Mouse (Mus musculus) neural tube, embryonic 11.5 days (tissue): ENCODE results near the gene Foxp3. TPM values are rescaled to one million over a fixed set of nuclear protein-coding genes. Genes with fewer than 3 reads are reported as not detected.
A peak's percentile ranks its signal among the peaks of the same experiment; 100 is the strongest.

Source experiments
- ATAC-seq: fragments of 200-750 bp; cut with Nextera tagmentation; 2 replicates; pipeline ENCODE4 v1.8.0; 2017; ENCODE audit warnings: moderate number of reproducible peaks, mild to moderate bottlenecking, moderate TSS enrichment, moderate library complexity; ENCODE audit not compliant: insufficient read depth, low FRiP score, low TSS enrichment
- DNase-seq: peaks from one replicate; pipeline ENCODE4 v3.0.0-alpha.2; 2015; ENCODE audit warnings: low spot score
- H3K27ac ChIP-seq: fragments of 300-500 bp; sonication (generic); 2 replicates; pipeline ENCODE4 v1.5.1; 2014; ENCODE audit warnings: low read depth, mild to moderate bottlenecking, low read length
- H3K27me3 ChIP-seq: fragments of 300-500 bp; sonication (generic); 2 replicates; pipeline ENCODE4 v1.6.1; 2014; ENCODE audit warnings: mild to moderate bottlenecking, low read length, mixed read lengths; ENCODE audit not compliant: control insufficient read depth, insufficient read depth
- H3K36me3 ChIP-seq: fragments of 300-500 bp; sonication (generic); 2 replicates; pipeline ENCODE4 v1.6.1; 2014; ENCODE audit warnings: mild to moderate bottlenecking, low read length, moderate library complexity, mixed read lengths; ENCODE audit not compliant: control insufficient read depth, insufficient read depth
- H3K4me1 ChIP-seq: fragments of 300-500 bp; sonication (generic); 2 replicates; pipeline ENCODE4 v1.6.1; 2014; ENCODE audit warnings: low read length, mixed read lengths; ENCODE audit not compliant: control insufficient read depth, insufficient read depth
- H3K4me2 ChIP-seq: fragments of 300-500 bp; sonication (generic); 2 replicates; pipeline ENCODE4 v1.6.1; 2014; ENCODE audit warnings: low read depth, mild to moderate bottlenecking, moderate library complexity
- H3K4me3 ChIP-seq: fragments of 300-500 bp; sonication (generic); 2 replicates; pipeline ENCODE4 v1.5.1; 2014; ENCODE audit warnings: low read depth, low read length
- H3K9ac ChIP-seq: fragments of 300-500 bp; sonication (generic); 2 replicates; pipeline ENCODE4 v1.6.1; 2014; ENCODE audit warnings: mild to moderate bottlenecking, low read length
- H3K9me3 ChIP-seq: fragments of 300-500 bp; sonication (generic); 2 replicates; pipeline ENCODE4 v1.6.1; 2016; ENCODE audit warnings: low read length; ENCODE audit not compliant: control insufficient read depth
- WGBS: fragments of 180-500 bp; shearing (Covaris S2); extraction: QIAGEN DNeasy Blood & Tissue Kit; methylation state at CpG from one replicate; pipeline ENCODE4 v1.1.7; 2014; 5-methylcytosine and 5-hydroxymethylcytosine counted together
- polyA plus RNA-seq: library from polyadenylated mRNA; unstranded; fragments of >200 nt; fragmentation: Nextera tagmentation; extraction: Ambion mirVana; gene quantifications from 2 replicates; pipeline ENCODE4 v1.2.1, GENCODE M21; 2014

Gene Foxp3
- polyA plus RNA-seq, 1 experiment from 2014 or later, result not detected

DNA sequence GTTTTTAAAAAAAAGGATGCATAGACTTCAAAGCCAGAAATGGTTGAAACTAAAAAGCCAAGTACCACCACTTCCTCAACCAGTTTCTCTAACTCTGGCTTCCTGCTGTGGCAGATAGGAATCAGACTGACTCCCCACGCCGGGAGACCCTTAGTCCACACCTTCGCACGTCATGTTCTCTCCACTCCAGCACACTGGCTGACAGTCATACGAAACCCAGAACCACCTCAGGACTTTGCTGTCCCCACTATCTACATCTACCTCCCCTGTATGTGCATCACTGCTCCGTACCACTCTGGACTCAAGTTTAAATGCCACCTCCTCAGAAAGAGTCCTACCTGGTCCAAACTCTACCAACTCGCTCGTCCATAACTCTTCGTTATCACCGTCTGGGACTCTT lies 978 bp upstream of the Foxp3 start:
- H3K4me3 ChIP-seq, result no peak overlapping the region
- no peaks in the 10 kb centered on the region for H3K9me3 ChIP-seq
- ATAC-seq (no peak), DNase-seq (peak; percentile 11)
- no peak overlapping the region for H3K27ac ChIP-seq
- no peaks in the 10 kb centered on the region for H3K36me3 ChIP-seq
- no peak overlapping the region for H3K9ac ChIP-seq
- H3K4me1 ChIP-seq, result 0 out of 2 replicates have a peak, but pooled peaks cover 5% of the 10 kb centered on the region
- no peaks in the 10 kb centered on the region for H3K27me3 ChIP-seq
- H3K4me2 ChIP-seq, result no peak overlapping the region
- 89% methylated on average over 10 of the region's 10 CpGs for WGBS

DNA sequence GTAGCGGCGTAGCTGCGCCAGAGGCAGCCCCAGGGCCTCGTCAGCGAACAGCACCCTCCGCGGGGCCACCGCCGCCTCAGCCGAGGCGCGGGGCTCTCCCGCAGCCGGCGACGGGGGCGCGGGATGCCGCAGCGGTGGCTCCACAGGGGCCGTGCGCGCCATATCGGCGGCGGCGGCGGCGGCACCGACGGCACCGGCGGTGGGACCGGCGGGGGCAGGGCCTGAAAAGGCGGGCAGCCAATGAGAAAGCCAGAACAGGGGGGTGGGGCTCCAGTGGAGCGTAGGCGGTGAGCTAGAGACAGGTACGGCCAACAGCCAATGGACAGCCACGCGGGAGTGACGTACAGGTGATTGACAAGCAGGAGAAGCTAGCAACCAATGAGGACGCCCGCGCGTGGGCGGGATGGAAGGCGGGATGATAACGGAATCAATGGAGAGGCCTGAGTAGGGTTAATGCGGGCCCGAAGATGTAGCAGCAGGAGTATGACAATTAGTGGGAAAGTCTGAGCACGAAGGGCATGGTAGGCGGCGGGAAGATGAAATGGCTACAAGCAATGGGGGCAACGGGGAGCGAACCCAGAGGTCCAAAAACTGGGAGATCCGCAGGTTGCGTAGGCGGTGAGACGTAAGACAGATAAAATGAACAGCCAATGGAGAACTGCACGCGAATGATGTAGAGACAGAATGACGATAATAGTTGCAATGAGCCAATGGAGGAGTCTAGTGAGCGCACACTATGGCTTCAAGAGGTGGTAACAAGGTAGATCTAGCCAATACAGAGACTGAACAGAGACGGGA lies 842 bp downstream of the Foxp3 start, which contains the start of gene Ppp1r3f:
Gene Ppp1r3f (minus strand): TSS at position 197 of the 798 bp plus-strand sequence.
- DNase-seq (peak; percentile 89), ATAC-seq (peak; percentile 99)
- WGBS, result 17% methylated on average over 56 of the region's 65 CpGs

DNA sequence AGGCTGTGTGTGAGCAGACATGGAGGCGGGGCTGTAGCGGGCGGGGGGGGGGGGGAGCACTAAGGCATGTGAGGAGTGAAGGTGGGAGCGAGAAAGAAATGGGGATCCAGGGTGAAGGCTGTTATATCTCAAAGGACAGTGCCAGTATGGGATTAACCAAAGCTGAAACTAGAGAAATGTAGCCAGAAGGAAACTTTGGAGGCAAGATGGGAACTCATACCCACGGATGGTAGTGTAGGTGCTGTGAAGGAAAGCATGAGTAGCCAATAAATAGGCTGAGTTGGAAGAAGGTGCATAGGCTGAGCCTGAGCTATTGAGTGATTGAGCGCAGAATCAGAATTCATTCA lies 1.4 kb downstream of the Foxp3 start:
- Histone ChIP-seq H3K4me1 (0 out of 2 replicates have a peak, but pooled peaks cover 5% of the 10 kb centered on the region), H3K9me3 (no peaks in the 10 kb centered on the region), H3K4me3 (peak overlapping the region; percentile 54), H3K4me2 (peak overlapping the region; percentile 44), H3K27ac (no peak overlapping the region), H3K9ac (no peak overlapping the region), H3K36me3 (no peaks in the 10 kb centered on the region), H3K27me3 (no peaks in the 10 kb centered on the region)
- WGBS, result 26% methylated on average over 5 of the region's 6 CpGs
- ATAC-seq (no peak), DNase-seq (no peak)

More for the DNA sequence above, 842 bp downstream of the Foxp3 start, which contains the start of gene Ppp1r3f:
- H3K4me2 ChIP-seq, result peak within 1 kb of the TSS; percentile 54
- H3K9me3 ChIP-seq, result no peaks in the 10 kb centered on the region
- peak within 1 kb of the TSS; percentile 78 for H3K27ac ChIP-seq
- H3K9ac ChIP-seq, result peak within 1 kb of the TSS; percentile 75
- peak within 1 kb of the TSS; percentile 54 for H3K4me3 ChIP-seq
- H3K36me3 ChIP-seq, result no peaks in the 10 kb centered on the region
- H3K4me1 ChIP-seq, result 0 out of 2 replicates have a peak, but pooled peaks cover 5% of the 10 kb centered on the region
- no peaks in the 10 kb centered on the region for H3K27me3 ChIP-seq

DNA sequence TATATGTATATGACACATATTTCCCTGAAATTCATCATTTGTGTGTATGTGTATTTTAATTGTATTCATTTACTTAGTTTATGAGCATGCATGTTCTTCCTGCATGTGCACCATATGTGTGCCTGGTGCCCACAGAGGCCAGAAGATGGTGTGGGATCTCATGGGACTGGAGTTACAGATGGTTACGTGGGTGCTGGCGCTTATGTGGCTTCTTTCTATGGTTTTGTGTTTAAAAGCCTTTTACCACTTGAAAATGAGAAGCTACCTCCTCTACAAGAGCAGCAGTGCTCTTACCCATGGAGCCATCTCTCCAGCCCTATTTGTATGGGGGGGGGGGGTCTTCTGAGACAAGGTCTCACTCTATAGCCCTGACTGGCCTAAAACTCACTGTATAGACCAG lies 7.7 kb downstream of the Foxp3 start:
- Histone ChIP-seq H3K4me1 (no peaks in the 10 kb centered on the region), H3K9ac (no peak overlapping the region), H3K9me3 (no peaks in the 10 kb centered on the region), H3K4me2 (no peak overlapping the region), H3K36me3 (no peaks in the 10 kb centered on the region), H3K4me3 (no peak overlapping the region), H3K27me3 (no peaks in the 10 kb centered on the region), H3K27ac (no peak overlapping the region)
- ATAC-seq, result no peak
- 92% methylated on average over 2 of the region's 2 CpGs for WGBS
- DNase-seq, result no peak

DNA sequence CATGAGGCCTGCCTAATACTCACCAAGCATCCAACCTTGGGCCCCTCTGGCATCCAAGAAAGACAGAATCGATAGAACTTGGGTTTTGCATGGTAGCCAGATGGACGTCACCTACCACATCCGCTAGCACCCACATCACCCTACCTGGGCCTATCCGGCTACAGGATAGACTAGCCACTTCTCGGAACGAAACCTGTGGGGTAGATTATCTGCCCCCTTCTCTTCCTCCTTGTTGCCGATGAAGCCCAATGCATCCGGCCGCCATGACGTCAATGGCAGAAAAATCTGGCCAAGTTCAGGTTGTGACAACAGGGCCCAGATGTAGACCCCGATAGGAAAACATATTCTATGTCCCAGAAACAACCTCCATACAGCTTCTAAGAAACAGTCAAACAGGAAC lies 10.4 kb downstream of the Foxp3 start:
- 95% methylated on average over 11 of the region's 11 CpGs for WGBS
- ATAC-seq, result no peak
- H3K27me3 ChIP-seq, result no peaks in the 10 kb centered on the region
- no peaks in the 10 kb centered on the region for H3K36me3 ChIP-seq
- DNase-seq, result no peak
- H3K4me1 ChIP-seq, result no peaks in the 10 kb centered on the region
- no peak overlapping the region for H3K9ac ChIP-seq
- no peaks in the 10 kb centered on the region for H3K9me3 ChIP-seq
- no peak overlapping the region for H3K27ac ChIP-seq
- H3K4me3 ChIP-seq, result no peak overlapping the region
- no peak overlapping the region for H3K4me2 ChIP-seq

DNA sequence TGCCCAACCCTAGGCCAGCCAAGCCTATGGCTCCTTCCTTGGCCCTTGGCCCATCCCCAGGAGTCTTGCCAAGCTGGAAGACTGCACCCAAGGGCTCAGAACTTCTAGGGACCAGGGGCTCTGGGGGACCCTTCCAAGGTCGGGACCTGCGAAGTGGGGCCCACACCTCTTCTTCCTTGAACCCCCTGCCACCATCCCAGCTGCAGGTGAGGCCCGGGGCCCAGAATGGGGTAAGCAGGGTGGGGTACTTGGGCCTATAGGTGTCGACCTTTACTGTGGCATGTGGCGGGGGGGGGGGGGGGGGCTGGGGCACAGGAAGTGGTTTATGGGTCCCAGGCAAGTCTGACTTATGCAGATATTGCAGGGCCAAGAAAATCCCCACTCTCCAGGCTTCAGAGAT lies 12.9 kb downstream of the Foxp3 start:
- Histone ChIP-seq H3K4me1 (no peaks in the 10 kb centered on the region), H3K27me3 (no peaks in the 10 kb centered on the region), H3K4me2 (no peak overlapping the region), H3K9ac (no peak overlapping the region), H3K4me3 (no peak overlapping the region), H3K36me3 (no peaks in the 10 kb centered on the region), H3K9me3 (no peaks in the 10 kb centered on the region), H3K27ac (no peak overlapping the region)
- ATAC-seq, result no peak
- 93% methylated on average over 3 of the region's 5 CpGs for WGBS
- DNase-seq, result no peak

DNA sequence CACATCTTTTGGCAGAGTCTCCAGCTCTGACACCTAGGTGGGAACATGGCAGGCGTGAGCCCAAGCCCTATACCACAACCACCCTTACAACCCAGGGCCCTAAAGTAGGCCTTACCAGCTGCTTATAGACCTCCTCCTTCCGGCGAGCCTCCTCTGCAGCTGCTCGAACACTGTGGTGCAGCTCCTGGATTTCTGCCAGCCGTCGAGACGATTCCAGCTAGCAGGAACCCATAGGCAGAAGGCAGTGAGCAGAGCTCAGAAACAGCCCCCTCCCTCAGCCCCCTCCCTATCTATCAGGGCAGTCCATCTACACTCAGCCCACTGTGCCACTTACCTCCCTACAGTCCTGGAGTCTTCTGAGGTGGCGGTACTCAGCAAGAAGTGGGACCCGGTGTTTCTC lies 21.9 kb downstream of the Foxp3 start:
- Histone ChIP-seq H3K27me3 (no peaks in the 10 kb centered on the region), H3K9ac (no peak overlapping the region), H3K4me3 (no peak overlapping the region), H3K36me3 (no peaks in the 10 kb centered on the region), H3K4me2 (no peak overlapping the region), H3K27ac (no peak overlapping the region), H3K4me1 (no peaks in the 10 kb centered on the region), H3K9me3 (no peaks in the 10 kb centered on the region)
- DNase-seq (no peak), ATAC-seq (no peak)
- 94% methylated on average over 9 of the region's 9 CpGs for WGBS

DNA sequence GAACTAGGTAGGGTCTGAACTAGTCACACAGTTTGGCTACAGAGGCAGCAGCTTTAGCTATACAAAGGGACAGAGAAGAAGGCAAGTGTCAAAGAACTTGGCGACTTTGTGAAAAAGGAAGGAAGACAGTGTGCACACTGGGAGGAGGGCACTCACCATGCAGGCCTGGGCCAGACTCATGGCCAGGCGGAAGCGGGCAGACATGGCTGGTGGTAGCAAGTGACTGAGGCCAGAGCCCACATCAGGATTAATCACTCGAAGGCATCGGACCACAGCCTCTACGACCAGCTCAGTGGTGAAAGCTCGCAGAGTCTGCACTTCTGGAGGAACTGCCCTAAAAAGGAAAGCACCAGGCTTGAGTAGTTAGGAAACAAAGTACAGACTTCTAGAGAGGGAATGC lies 30.6 kb downstream of the Foxp3 start:
- Histone ChIP-seq H3K9me3 (no peaks in the 10 kb centered on the region), H3K9ac (no peak overlapping the region), H3K4me3 (no peak overlapping the region), H3K4me2 (no peak overlapping the region), H3K36me3 (no peaks in the 10 kb centered on the region), H3K4me1 (no peaks in the 10 kb centered on the region), H3K27ac (no peak overlapping the region), H3K27me3 (no peaks in the 10 kb centered on the region)
- 86% methylated on average over 7 of the region's 7 CpGs for WGBS
- no peak for DNase-seq
- ATAC-seq, result no peak
